Mouse (Mus musculus): ENCODE measurements around the gene Hoxa5. TPM values are rescaled to one million over a fixed set of nuclear protein-coding genes. Genes with fewer than 3 reads are reported as not detected.
A peak's percentile ranks its signal among the peaks of the same experiment; 100 is the strongest.

Hoxa5 gene
- polyA plus RNA-seq, 1 experiment, result 5.3 TPM

- DNase-seq (ENCODE audit: low read depth), result no peak
Measured at GRCm38 (mm10) chr6:52178918-52179665, 25.3 kb downstream of the Hoxa5 start.

GRCm38 (mm10) chr6:52177806-52178205 is 26.6 kb downstream of the Hoxa5 start:
- DNase-seq (ENCODE audit: low read depth), result no peak

- no peak for DNase-seq (ENCODE audit: low read depth)
Measured at GRCm38 (mm10) chr6:52177061-52177735, 27.2 kb downstream of the Hoxa5 start, which contains the start of gene 5730596B20Rik. TSS of gene 5730596B20Rik (plus strand) at chr6:52177498.

- DNase-seq (ENCODE audit: low read depth), result no peak
Measured at GRCm38 (mm10) chr6:52176391-52176790, 28.0 kb downstream of the Hoxa5 start.

- DNase-seq (ENCODE audit: low read depth), result no peak
Measured at GRCm38 (mm10) chr6:52175864-52176263, 28.5 kb downstream of the Hoxa5 start.

GRCm38 (mm10) chr6:52174968-52175751 is 29.2 kb downstream of the Hoxa5 start:
- DNase-seq (ENCODE audit: low read depth), result no peak

GRCm38 (mm10) chr6:52173648-52174047 is 30.7 kb downstream of the Hoxa5 start:
- DNase-seq (ENCODE audit: low read depth), result no peak

GRCm38 (mm10) chr6:52172501-52172900 is 31.9 kb downstream of the Hoxa5 start:
- no peak for DNase-seq (ENCODE audit: low read depth)

GRCm38 (mm10) chr6:52171938-52172337 is 32.4 kb downstream of the Hoxa5 start:
- no peak for DNase-seq (ENCODE audit: low read depth)

GRCm38 (mm10) chr6:52171331-52171730 is 33.1 kb downstream of the Hoxa5 start:
- no peak for DNase-seq (ENCODE audit: low read depth)

- no peak for DNase-seq (ENCODE audit: low read depth)
Measured at GRCm38 (mm10) chr6:52170898-52171223, 33.5 kb downstream of the Hoxa5 start.

- DNase-seq (ENCODE audit: low read depth), result no peak
Measured at GRCm38 (mm10) chr6:52170166-52170897, 34.1 kb downstream of the Hoxa5 start.

GRCm38 (mm10) chr6:52169499-52170165 is 34.8 kb downstream of the Hoxa5 start:
- DNase-seq (ENCODE audit: low read depth), result no peak

- DNase-seq (ENCODE audit: low read depth), result no peak
Measured at GRCm38 (mm10) chr6:52168191-52169055, 36.0 kb downstream of the Hoxa5 start.

GRCm38 (mm10) chr6:52167736-52168161 is 36.6 kb downstream of the Hoxa5 start:
- no peak for DNase-seq (ENCODE audit: low read depth)

GRCm38 (mm10) chr6:52167176-52167575 is 37.2 kb downstream of the Hoxa5 start:
- DNase-seq (ENCODE audit: low read depth), result no peak

- DNase-seq (ENCODE audit: low read depth), result no peak
Measured at GRCm38 (mm10) chr6:52166431-52167077, 37.8 kb downstream of the Hoxa5 start.

- DNase-seq (ENCODE audit: low read depth), result peak; percentile 49
Measured at GRCm38 (mm10) chr6:52165441-52166370, 38.7 kb downstream of the Hoxa5 start.

All from gonadal fat pad, adult 2 months (tissue).